Mouse (Mus musculus) stomach, embryonic 15.5 days (tissue): Measurements from ENCODE around the gene Tvp23a. TPM values are rescaled to one million over a fixed set of nuclear protein-coding genes. Genes with fewer than 3 reads are reported as not detected.

Experiments used
- ATAC-seq: fragments of 200-750 bp; cut with Nextera tagmentation; 2 replicates; pipeline ENCODE4 v1.8.0; 2017; ENCODE audit warnings: low read depth, moderate number of reproducible peaks, moderate TSS enrichment; ENCODE audit not compliant: insufficient read depth, low FRiP score
- H3K27ac ChIP-seq: fragments of 300-500 bp; sonication (generic); 2 replicates; pipeline ENCODE4 v1.5.1; 2015; ENCODE audit warnings: mild to moderate bottlenecking, inconsistent platforms
- H3K27me3 ChIP-seq: fragments of 300-500 bp; sonication (generic); replicated peaks from 2 replicates; pipeline ENCODE4 v1.6.1; 2015; ENCODE audit warnings: inconsistent platforms
- H3K36me3 ChIP-seq: fragments of 300-500 bp; sonication (generic); 2 replicates; pipeline ENCODE4 v1.6.1; 2015; ENCODE audit warnings: inconsistent platforms
- H3K4me1 ChIP-seq: fragments of 300-500 bp; sonication (generic); 2 replicates; pipeline ENCODE4 v1.6.1; 2015; ENCODE audit warnings: inconsistent platforms
- H3K4me2 ChIP-seq: fragments of 300-500 bp; sonication (generic); 2 replicates; pipeline ENCODE4 v1.6.1; 2015; ENCODE audit warnings: mild to moderate bottlenecking, inconsistent platforms
- H3K4me3 ChIP-seq: fragments of 300-500 bp; sonication (generic); replicated peaks from 2 replicates; pipeline ENCODE4 v1.5.1; 2015; ENCODE audit warnings: inconsistent platforms
- H3K9ac ChIP-seq: fragments of 300-500 bp; sonication (generic); 2 replicates; pipeline ENCODE4 v1.6.1; 2015; ENCODE audit warnings: inconsistent platforms
- H3K9me3 ChIP-seq: fragments of 300-500 bp; sonication (generic); 2 replicates; pipeline ENCODE4 v1.6.1; 2016; ENCODE audit warnings: inconsistent platforms
- WGBS: fragments of 180-500 bp; shearing (Covaris S2); methylation state at CpG from one replicate; pipeline ENCODE4 v1.1.7; 2015; 5-methylcytosine and 5-hydroxymethylcytosine counted together
- polyA plus RNA-seq: library from polyadenylated mRNA; unstranded; fragments of >200 nt; fragmentation: Nextera tagmentation; extraction: Ambion mirVana; gene quantifications from 2 replicates; pipeline ENCODE4 v1.2.1, GENCODE M21; 2015

Gene Tvp23a
- polyA plus RNA-seq, 1 experiment from 2014 or later: 7.8 TPM

- peak overlapping the region; percentile 50 for H3K4me2 ChIP-seq
- no peak overlapping the region for H3K9ac ChIP-seq
- H3K9me3 ChIP-seq: no peaks in the 10 kb centered on the region
- 0 out of 2 replicates have a peak, but pooled peaks cover 5% of the 10 kb centered on the region for H3K4me1 ChIP-seq
- no peaks in the 10 kb centered on the region; the same call in 1 of the 2 replicates for H3K27me3 ChIP-seq
- WGBS: 55% methylated on average over 3 of the region's 3 CpGs
- H3K4me3 ChIP-seq: no peak overlapping the region; the same call in 1 of the 2 replicates
- no peaks in the 10 kb centered on the region for H3K36me3 ChIP-seq
- H3K27ac ChIP-seq: peak overlapping the region; percentile 46
- ATAC-seq: peak; percentile 57; the same call in 1 of the 2 replicates
These were observed 62.6 kb downstream of the Tvp23a start for GRCm38 (mm10) chr16:10384544-10384943.

DNA sequence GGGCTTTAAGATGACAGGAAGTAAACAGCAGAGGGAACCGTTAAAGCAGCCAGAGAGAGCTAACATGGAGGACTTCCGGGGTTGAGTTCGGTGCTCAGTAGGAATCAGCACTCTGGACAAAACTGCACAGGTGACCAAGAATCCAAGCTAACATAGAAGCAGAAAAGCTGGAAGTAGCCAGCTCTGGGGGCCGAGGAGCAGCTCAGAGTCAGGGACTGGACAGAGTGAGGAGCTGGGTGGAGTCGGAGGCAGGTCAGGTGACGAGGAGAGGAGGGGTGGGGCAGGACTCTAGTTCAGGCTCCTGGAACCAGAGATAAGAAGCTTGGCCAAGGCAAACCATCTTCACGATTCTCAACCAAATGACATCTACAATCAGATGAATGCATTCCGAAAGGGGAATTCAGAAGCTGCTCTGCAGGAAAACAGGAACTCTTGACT lies 63.1 kb downstream of the Tvp23a start:
- Histone ChIP-seq H3K4me2 (peak overlapping the region; percentile 50), H3K4me1 (0 out of 2 replicates have a peak, but pooled peaks cover 5% of the 10 kb centered on the region), H3K4me3 (peak overlapping the region; percentile 26), H3K9me3 (no peaks in the 10 kb centered on the region), H3K27me3 (no peaks in the 10 kb centered on the region; the same call in 1 of the 2 replicates), H3K9ac (no peak overlapping the region), H3K27ac (peak overlapping the region; percentile 21; the same call in 1 of the 2 replicates), H3K36me3 (no peaks in the 10 kb centered on the region)
- ATAC-seq: peak; percentile 94
- 20% methylated on average over 8 of the region's 8 CpGs for WGBS

DNA sequence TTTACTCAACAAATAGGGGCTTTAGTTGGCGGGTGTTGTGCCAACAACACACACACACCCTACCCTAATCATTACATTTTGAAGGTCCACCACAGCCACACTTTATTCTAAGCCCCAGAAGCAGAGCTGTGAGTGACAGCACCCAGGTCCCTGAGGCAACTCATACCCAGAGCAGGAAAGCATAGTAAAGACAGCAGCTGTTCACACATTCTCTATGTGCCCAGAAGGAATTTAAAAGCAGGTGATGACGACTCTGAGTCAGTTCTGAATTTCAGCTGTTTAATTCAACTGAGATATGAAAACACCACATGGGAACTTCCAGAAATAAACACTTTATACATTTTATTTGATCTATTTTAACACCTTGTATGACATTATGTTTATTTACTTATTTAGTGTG lies 67.6 kb downstream of the Tvp23a start:
- H3K27me3 ChIP-seq: no peaks in the 10 kb centered on the region; the same call in 1 of the 2 replicates
- ATAC-seq: no peak
- no peaks in the 10 kb centered on the region for H3K9me3 ChIP-seq
- H3K4me3 ChIP-seq: no peak overlapping the region
- peaks cover 6% of the 10 kb centered on the region for H3K4me1 ChIP-seq
- no peak overlapping the region for H3K27ac ChIP-seq
- 45% methylated on average over 2 of the region's 2 CpGs for WGBS
- no peak overlapping the region for H3K4me2 ChIP-seq
- H3K36me3 ChIP-seq: no peaks in the 10 kb centered on the region
- H3K9ac ChIP-seq: no peak overlapping the region

DNA sequence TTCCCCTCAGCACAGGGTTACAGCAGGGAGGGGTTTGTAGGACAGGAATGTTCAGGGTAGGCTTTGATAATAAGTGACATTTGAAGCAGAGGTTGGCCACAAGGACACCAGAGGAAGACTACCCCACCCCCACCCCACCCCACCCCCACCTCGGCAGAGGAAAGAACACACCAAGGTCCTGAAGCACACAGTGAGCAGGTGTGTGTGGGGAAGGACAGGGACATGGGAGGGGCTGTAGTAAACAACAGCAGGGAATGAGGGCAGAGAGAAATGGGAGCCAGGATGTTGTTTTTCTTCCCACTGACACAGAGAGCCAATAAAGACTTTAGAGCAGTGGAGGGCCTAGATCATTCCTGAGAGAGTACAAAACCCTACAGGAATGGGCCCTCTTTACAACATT lies 69.9 kb downstream of the Tvp23a start:
- Histone ChIP-seq H3K27ac (no peak overlapping the region), H3K27me3 (no peaks in the 10 kb centered on the region; the same call in 1 of the 2 replicates), H3K4me3 (no peak overlapping the region), H3K36me3 (no peaks in the 10 kb centered on the region), H3K4me2 (no peak overlapping the region), H3K9me3 (no peaks in the 10 kb centered on the region), H3K9ac (no peak overlapping the region), H3K4me1 (peaks cover 5% of the 10 kb centered on the region)
- 38% methylated on average over 1 of the region's 1 CpGs for WGBS
- ATAC-seq: no peak

- H3K4me1 ChIP-seq: peaks cover 15% of the 10 kb centered on the region
- peak; percentile 68 for ATAC-seq
- no peak overlapping the region for H3K4me3 ChIP-seq
- 24% methylated on average over 13 of the region's 13 CpGs for WGBS
- no peaks in the 10 kb centered on the region for H3K36me3 ChIP-seq
- H3K4me2 ChIP-seq: peak overlapping the region; percentile 41
- H3K27me3 ChIP-seq: no peaks in the 10 kb centered on the region
- no peak overlapping the region for H3K9ac ChIP-seq
- H3K9me3 ChIP-seq: no peaks in the 10 kb centered on the region
- H3K27ac ChIP-seq: peak overlapping the region; percentile 63; the same call in 1 of the 2 replicates
These were observed 72.7 kb downstream of the Tvp23a start for GRCm38 (mm10) chr16:10374254-10375011.

GRCm38 (mm10) chr16:10372372-10372771 lies 74.8 kb downstream of the Tvp23a start:
- no peaks in the 10 kb centered on the region for H3K27me3 ChIP-seq

More at GRCm38 (mm10) chr16:10372372-10372771, 74.8 kb downstream of the Tvp23a start:
- 58% methylated on average over 4 of the region's 4 CpGs for WGBS
- Histone ChIP-seq H3K4me1 (peaks cover 15% of the 10 kb centered on the region), H3K4me3 (no peak overlapping the region), H3K4me2 (no peak overlapping the region), H3K9ac (no peak overlapping the region), H3K27ac (peak overlapping the region; percentile 14; the same call in 1 of the 2 replicates), H3K36me3 (no peaks in the 10 kb centered on the region), H3K9me3 (no peaks in the 10 kb centered on the region)
- ATAC-seq: no peak

Other genes starting within 250 kb of the Tvp23a start
- gene Emp2, start 133.4 kb downstream of the Tvp23a start, polyA plus RNA-seq: 35.2 and 48.4 TPM in 2 replicates
- gene Tekt5, start 51.9 kb downstream of the Tvp23a start, polyA plus RNA-seq: 0.98 TPM in 2 replicates
- 52.2 and 54.9 TPM in 2 replicates for gene Nubp1, start 35.4 kb downstream of the Tvp23a start, polyA plus RNA-seq
- 0.24 and 0.40 TPM in 2 replicates for gene Ciita, start 32.7 kb upstream of the Tvp23a start, polyA plus RNA-seq
- 19.3 and 22.2 TPM in 2 replicates for gene Dexi, start 95.7 kb upstream of the Tvp23a start, polyA plus RNA-seq
- 31.0 and 31.5 TPM in 2 replicates for gene Clec16a, start 98.0 kb upstream of the Tvp23a start, polyA plus RNA-seq